Mouse (Mus musculus) macrophage (primary cell): ENCODE results near the gene Wdr4. TPM values are rescaled to one million over a fixed set of nuclear protein-coding genes. Genes with fewer than 3 reads are reported as not detected.

Experiments
- H3K27ac ChIP-seq: fragments of 350-480 bp; formaldehyde crosslinking; 2 replicates; pipeline ENCODE4 v1.9.0; 2021
- H3K36me3 ChIP-seq: fragments of 350-480 bp; formaldehyde crosslinking; 2 replicates; pipeline ENCODE4 v1.9.0; 2021; ENCODE audit errors: inconsistent target
- H3K4me3 ChIP-seq: fragments of 350-480 bp; formaldehyde crosslinking; 2 replicates; pipeline ENCODE4 v1.9.0; 2021; ENCODE audit errors: inconsistent target
- H3K79me2 ChIP-seq: fragments of 350-480 bp; formaldehyde crosslinking; 2 replicates; pipeline ENCODE4 v1.9.0; 2021; ENCODE audit errors: inconsistent target
- WGBS: methylation state at CpG from one replicate; pipeline ENCODE4 v1.1.7; 2026; ENCODE audit warnings: inconsistent platforms; ENCODE audit not compliant: missing documents; 5-methylcytosine and 5-hydroxymethylcytosine counted together
- polyA plus RNA-seq: library from polyadenylated mRNA; stranded (reverse); fragments of 250-400 nt; gene quantifications from 3 replicates; pipeline ENCODE4 v1.2.4, GENCODE M21; 2018; ENCODE audit warnings: inconsistent platforms

Wdr4 gene
- polyA plus RNA-seq, 1 experiment from 2014 or later = 4.1 TPM

DNA sequence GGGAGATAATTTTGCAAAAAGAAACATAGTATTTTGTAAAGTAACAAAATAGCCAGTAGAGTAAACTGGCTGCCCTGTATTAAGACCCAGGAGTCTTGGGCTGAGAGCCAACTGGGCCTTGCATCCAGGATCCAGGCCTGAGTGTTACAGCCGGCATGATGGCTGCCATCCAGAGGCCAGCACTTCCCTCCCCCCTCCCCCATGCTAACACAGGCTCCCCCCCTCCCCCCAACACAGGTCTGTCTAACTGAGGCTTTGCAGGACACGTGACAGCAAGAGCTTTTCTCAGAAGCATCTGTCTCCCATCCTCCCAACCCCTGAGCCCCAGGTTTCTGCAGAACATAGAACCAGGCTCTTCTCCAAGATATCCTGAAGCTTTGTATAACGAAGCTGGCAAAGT lies 1.1 kb upstream of the Wdr4 start:
- Histone ChIP-seq H3K27ac (peak overlapping the region; percentile 74), H3K79me2 (peaks cover 59% of the 10 kb centered on the region), H3K4me3 (peak overlapping the region; percentile 98), H3K36me3 (peaks cover 11% of the 10 kb centered on the region)
- 100% methylated on average over 1 of the region's 3 CpGs for WGBS

DNA sequence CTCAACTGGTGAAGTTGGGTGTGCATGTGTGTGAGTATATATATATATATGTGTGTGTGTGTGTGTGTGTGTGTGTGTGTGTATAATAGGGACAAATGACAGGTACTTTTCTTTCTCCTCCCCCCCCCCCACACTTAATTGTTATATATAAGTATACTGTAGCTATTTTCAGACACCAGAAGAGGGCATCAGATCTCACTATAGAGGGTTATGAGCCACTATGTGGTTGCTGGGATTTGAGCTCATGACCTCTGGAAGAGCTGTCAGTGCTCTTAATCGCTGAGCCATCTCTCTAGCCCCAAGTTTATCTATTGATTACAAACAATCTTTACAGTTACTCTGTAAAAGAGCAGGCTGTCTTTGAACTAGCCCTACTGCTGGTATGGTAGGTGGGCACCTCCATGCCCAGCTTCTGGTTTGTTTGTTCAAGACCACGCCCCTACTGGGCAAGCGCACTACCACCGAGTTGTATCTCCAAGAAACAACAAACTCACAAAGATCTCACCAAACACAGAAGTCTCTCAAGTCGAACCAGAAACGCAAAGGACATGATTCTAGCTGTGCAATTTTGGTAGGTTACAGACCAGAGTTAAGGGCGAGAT lies 335 bp downstream of the Wdr4 start:
- 3% methylated on average over 7 of the region's 7 CpGs for WGBS
- Histone ChIP-seq H3K27ac (peak overlapping the region; percentile 74), H3K4me3 (peak overlapping the region; percentile 98), H3K36me3 (peaks cover 11% of the 10 kb centered on the region), H3K79me2 (peaks cover 45% of the 10 kb centered on the region)

DNA sequence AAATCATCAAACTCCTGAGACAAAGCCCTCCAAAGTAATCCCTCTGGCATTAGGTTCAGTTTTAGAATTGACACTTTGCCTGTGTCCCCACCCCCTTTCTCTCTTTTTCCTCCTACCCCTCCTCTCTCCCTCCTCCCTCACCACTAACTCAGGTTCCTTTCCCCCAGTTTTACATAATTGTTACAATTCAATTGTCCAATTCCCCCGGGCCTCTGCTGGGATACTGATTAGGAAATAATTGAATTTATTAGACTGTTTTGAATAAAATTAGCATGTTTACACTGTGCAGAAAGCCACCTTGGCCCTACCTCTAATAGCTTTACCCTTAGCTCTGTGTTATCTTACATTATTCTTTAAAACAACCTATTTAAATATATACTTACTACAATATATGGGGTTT lies 5.1 kb downstream of the Wdr4 start:
- H3K36me3 ChIP-seq = 0 out of 2 replicates have a peak, but pooled peaks cover 4% of the 10 kb centered on the region
- 67% methylated on average over 1 of the region's 1 CpGs for WGBS
- H3K79me2 ChIP-seq = peaks cover 20% of the 10 kb centered on the region; the same call in 1 of the 2 replicates

DNA sequence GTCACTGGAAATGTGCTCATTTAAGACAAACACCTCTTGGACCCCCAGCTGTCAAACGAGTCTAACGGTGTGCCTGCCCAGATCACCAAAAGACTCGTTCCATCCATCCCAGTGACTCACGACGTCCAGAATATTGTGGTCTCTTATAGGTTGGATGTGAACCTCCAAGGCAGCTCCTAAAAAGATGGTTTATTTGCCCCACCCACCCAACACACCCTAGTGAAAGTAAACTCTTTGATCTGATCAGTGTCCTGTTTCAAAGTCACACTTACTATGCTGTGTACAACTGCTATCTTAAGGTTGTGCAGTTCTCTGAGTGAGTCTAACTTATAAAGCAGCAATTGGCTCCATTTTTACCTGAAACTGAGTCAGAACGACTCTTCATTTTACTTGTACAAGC lies 7.2 kb downstream of the Wdr4 start:
- peak overlapping the region; percentile 81 for H3K4me3 ChIP-seq
- 14% methylated on average over 6 of the region's 6 CpGs for WGBS
- peaks cover 15% of the 10 kb centered on the region for H3K36me3 ChIP-seq
- peaks cover 28% of the 10 kb centered on the region; the same call in 1 of the 2 replicates for H3K79me2 ChIP-seq
- H3K27ac ChIP-seq = peak overlapping the region; percentile 17; the same call in 1 of the 2 replicates

More for the DNA sequence above, 5.1 kb downstream of the Wdr4 start:
- no peak overlapping the region for H3K4me3 ChIP-seq
- no peak overlapping the region for H3K27ac ChIP-seq

DNA sequence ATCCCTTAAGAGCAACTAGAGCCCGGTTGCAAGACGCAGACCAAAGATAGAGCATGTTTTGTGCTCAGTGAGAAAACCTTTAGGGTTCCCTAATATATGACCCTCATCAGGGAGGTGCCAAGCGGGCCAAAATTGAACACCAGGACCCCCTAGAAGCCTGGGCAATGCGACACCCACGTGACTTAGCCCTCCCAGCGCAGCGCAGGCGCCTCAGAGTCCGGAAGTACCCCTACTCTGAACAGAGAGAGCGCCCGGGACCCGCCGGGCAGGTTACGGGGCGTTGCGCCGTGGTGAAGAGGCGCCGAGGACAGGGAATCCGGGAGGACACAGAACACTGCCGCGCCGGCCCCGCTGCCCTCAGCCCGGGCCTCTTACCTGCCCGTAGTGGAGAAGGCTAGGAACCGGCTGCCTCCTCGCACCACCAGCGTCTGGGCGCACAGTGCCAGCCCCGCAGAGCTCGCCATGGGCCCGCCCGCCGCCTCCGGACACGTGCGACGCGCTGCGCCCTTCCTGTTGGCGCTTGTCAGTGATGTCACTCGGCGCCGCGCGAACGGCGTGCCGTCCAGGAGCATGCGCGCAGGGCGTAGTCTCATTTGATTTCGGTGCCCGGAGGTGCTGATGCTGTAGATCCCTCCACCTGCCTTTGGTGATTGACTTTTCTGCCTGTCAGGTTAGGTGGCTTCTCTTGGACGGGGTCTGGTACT lies 7.8 kb downstream of the Wdr4 start:
- H3K79me2 ChIP-seq = peaks cover 33% of the 10 kb centered on the region; the same call in 1 of the 2 replicates
- H3K36me3 ChIP-seq = peaks cover 18% of the 10 kb centered on the region
- H3K4me3 ChIP-seq = peak overlapping the region; percentile 81
- peak overlapping the region; percentile 33 for H3K27ac ChIP-seq
- under 1% methylated on average over 54 of the region's 56 CpGs for WGBS

DNA sequence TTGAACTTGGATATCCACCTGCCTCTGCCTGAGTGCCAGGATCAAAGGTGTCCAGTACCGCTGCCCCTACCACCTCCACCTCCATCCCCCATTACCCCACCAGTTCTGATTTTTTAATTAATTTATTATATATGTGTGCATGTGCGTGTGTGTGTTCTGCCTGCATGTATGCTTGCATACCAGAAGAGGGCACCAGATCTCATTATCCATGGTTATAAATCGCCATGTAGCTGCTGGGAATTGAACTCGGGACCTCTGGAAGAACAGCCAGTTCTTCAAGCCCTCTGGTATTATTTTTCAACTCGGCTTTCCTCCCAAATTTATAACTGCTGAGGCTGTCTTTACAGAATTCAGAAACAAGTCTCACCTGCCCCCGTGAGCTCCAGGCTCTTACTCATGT lies 8.8 kb downstream of the Wdr4 start:
- peaks cover 43% of the 10 kb centered on the region; the same call in 1 of the 2 replicates for H3K79me2 ChIP-seq
- H3K4me3 ChIP-seq = peak overlapping the region; percentile 81
- 92% methylated on average over 5 of the region's 6 CpGs for WGBS
- H3K36me3 ChIP-seq = peaks cover 25% of the 10 kb centered on the region
- no peak overlapping the region for H3K27ac ChIP-seq

DNA sequence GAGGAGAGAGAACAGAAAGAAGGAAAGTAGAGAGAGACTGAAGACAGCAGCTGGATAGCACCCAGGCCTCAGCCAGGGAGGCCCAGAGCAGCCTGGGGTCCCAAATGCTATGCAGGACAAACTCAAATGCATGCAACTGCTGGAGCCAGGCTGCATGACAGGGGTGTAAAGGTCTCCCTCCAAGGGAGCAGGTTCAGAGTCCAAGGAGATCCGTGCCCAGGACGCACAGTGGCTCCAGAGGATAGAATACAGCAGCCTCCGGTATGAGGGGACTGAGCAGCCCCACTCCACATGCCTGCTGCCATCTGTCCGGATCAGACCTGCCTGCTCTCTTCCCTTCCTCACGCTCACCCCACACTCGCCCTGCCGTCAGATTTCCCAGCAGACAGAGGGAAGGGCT lies 13.5 kb downstream of the Wdr4 start:
- 99% methylated on average over 5 of the region's 7 CpGs for WGBS
- no peak overlapping the region for H3K27ac ChIP-seq
- peaks cover 55% of the 10 kb centered on the region for H3K36me3 ChIP-seq
- H3K79me2 ChIP-seq = peaks cover 57% of the 10 kb centered on the region; the same call in 1 of the 2 replicates
- H3K4me3 ChIP-seq = no peak overlapping the region

DNA sequence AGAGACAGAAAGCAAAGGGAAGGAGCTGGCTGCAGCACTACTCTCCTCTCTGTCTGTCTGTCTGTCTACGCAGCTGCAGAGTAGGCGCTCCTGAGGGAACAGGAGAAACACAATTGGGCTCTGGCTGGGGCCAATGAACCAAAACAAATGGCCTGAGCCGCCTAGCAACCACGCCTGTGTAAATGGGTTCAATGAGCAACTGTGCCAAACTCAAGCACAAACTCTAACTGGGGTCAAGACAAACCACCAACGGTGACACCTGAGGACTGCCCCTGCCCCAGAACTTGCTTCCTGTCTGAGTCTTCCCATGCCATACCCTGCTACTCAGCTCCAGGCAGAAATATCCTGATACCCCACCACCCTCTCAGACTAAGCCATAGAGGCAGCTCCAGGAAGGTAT lies 14.8 kb downstream of the Wdr4 start:
- WGBS = 91% methylated on average over 5 of the region's 5 CpGs
- peaks cover 56% of the 10 kb centered on the region for H3K36me3 ChIP-seq

DNA sequence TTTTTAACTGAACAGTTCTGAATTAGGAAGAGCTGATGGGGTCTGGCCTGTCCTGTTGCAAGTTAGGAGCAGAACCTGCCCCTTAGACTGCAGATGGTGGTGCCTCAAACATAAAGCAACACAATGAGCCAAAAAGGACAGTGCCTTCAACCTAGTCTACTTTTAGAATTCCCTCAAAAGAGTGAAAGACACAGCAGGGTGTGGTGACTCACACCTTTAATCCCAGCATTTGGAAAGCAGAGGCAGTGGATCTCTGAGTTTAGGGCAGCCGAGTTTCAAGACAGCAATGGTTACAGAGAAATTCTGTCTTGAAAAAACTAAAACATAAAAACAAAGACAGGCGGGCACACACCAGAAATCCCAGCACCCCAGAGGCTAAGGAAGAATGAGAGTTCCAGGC lies 15.8 kb downstream of the Wdr4 start:
- Histone ChIP-seq H3K79me2 (peaks cover 34% of the 10 kb centered on the region; the same call in 1 of the 2 replicates), H3K36me3 (peaks cover 56% of the 10 kb centered on the region), H3K27ac (no peak overlapping the region), H3K4me3 (no peak overlapping the region)
- 93% methylated on average over 2 of the region's 2 CpGs for WGBS

More for the DNA sequence above, 14.8 kb downstream of the Wdr4 start:
- Histone ChIP-seq H3K4me3 (no peak overlapping the region), H3K79me2 (peaks cover 45% of the 10 kb centered on the region; the same call in 1 of the 2 replicates), H3K27ac (no peak overlapping the region)

DNA sequence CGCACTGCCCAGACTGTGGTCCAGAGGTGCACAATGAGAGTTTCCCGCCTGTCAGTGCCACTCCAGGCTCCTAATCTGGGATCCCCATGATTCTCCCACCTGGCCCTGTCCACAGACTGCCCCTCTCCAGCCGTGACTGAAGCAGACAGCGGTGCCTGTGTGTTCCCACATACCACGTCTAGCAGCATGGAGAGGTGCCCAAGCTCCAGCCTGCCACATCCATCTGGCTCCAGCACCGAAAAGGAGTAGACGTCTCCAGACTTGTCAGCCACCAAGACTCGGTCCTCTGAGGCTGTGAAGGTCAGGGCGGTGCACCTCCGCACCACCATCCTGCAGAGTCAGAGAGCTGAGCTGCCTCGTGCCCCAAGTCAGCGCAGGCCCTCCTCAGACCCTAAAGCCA lies 16.4 kb downstream of the Wdr4 start:
- Histone ChIP-seq H3K4me3 (no peak overlapping the region), H3K36me3 (peaks cover 58% of the 10 kb centered on the region), H3K79me2 (peaks cover 34% of the 10 kb centered on the region; the same call in 1 of the 2 replicates), H3K27ac (no peak overlapping the region)
- 94% methylated on average over 12 of the region's 12 CpGs for WGBS

DNA sequence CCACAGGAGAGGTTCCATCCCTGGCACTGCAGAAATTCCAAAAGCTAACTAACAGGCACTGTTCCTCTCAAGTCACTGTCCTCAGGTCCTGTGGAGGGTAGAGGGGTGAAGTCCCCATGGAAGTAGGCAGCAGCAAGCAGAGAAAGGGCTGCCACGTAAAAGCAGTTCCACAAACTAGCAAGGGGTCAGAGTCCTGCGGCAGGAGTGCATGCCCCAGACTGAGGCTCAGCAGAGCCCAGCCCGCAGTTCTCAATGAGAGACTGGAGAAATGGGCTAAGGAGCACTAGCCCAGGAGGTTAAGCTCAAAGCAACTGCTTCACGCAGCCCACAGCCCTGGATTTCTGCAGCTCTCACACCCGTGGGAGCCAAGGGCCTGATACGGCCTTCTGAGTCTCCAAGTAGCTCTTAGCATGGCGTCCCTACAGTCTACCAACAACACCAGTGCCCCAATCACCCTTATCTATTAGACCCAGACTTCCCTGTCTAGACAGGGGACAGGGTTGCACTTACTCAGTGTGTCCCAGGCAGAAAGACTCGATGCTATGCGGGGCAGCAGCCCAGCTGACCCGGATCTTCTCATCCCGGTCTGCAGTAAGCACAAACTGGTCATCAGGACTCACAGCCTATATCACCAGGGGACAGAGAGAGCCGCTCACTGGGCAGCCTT lies 17.4 kb downstream of the Wdr4 start:
- Histone ChIP-seq H3K4me3 (no peak overlapping the region), H3K27ac (no peak overlapping the region), H3K79me2 (peaks cover 34% of the 10 kb centered on the region; the same call in 1 of the 2 replicates), H3K36me3 (peaks cover 67% of the 10 kb centered on the region)
- WGBS = 92% methylated on average over 12 of the region's 12 CpGs

DNA sequence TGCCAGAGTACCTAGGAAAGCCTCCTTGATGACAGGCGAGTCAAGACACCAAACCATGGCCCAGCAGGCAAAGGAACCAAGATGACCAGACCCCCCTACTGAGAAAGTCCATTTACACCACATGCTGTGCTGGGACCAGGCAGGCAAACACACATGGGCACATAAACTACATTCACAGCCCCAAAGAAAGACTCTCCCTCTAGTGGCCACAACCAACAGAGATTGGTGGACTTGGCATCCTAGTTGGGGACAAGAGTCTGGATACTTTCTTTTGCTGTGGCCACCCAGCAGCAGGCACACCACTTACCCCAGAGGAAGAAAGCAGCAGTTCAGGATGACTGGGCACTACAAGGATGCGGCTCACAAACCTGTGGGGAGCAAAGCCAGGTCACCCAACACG lies 18.9 kb downstream of the Wdr4 start:
- WGBS = 97% methylated on average over 3 of the region's 3 CpGs
- peaks cover 71% of the 10 kb centered on the region for H3K36me3 ChIP-seq
- no peak overlapping the region for H3K27ac ChIP-seq
- peaks cover 19% of the 10 kb centered on the region; the same call in 1 of the 2 replicates for H3K79me2 ChIP-seq
- no peak overlapping the region for H3K4me3 ChIP-seq

DNA sequence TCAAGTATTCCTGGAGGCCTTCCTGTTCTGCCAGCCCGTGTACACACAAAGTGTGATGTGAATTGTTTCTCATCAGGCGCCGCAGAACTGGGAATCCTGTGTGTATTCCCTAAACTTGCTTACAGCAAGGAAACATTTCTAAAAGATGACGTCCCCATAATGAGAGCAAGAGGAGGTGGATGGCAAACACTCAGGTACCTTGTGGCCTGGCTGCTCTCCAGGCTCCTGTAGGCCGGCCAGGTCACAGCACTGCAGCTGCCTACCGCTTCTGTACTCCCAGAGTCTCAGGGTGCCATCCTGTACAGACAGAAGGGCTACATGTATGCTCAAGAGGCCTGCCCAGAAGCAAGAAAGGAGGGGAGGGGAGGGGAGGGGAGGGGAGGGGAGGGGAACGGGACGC lies 19.4 kb downstream of the Wdr4 start:
- H3K36me3 ChIP-seq = peaks cover 71% of the 10 kb centered on the region
- H3K27ac ChIP-seq = no peak overlapping the region
- no peak overlapping the region for H3K4me3 ChIP-seq
- 89% methylated on average over 5 of the region's 8 CpGs for WGBS
- H3K79me2 ChIP-seq = peaks cover 14% of the 10 kb centered on the region; the same call in 1 of the 2 replicates

DNA sequence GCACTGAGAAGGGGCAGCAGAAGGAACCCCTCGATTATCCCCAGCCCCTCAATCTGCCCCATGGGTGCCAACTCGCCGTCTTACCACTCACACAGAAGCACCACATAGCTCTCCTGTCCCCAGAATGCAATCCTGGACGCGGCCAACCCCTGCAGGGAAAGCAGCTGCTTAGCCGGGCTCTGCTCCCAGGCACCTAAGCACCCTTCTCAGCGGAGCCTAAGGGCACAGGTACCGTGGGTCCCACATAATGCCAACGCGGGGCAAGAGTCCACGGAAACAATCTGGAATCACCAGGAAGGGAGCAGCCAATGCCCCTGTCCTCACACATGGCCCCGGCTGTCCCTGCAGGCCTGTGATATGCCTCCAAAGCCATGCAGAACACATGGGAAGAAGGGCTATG lies 20.1 kb downstream of the Wdr4 start:
- Histone ChIP-seq H3K36me3 (peaks cover 65% of the 10 kb centered on the region), H3K79me2 (peaks cover 7% of the 10 kb centered on the region; the same call in 1 of the 2 replicates), H3K27ac (no peak overlapping the region), H3K4me3 (no peak overlapping the region)
- 96% methylated on average over 12 of the region's 12 CpGs for WGBS

DNA sequence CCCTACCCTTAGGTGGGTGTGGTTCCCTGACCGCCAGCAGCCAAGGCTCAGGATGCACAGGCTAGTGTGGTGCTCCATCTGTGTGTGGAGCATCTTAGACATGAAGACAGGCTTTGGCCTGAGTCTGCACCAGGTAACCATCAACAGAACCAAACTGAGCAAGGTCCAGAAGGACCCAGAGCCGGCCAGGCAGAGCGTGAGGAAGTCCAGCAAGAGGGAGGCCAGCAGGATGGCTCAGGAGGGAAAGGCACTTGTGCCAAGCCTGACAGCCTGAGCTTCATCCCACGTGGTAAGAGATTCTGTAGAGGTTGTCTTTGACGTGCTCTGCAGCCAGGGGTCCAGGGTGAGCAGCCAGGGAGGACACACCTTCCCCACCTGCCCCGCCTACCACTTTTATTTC lies 22.1 kb downstream of the Wdr4 start:
- WGBS = 99% methylated on average over 6 of the region's 6 CpGs
- no peak overlapping the region for H3K4me3 ChIP-seq
- H3K79me2 ChIP-seq = no peaks in the 10 kb centered on the region
- peaks cover 53% of the 10 kb centered on the region for H3K36me3 ChIP-seq
- no peak overlapping the region for H3K27ac ChIP-seq
